Mouse (Mus musculus) cerebellum, adult 11-12 months (tissue): ENCODE measurements around the gene Gpr21.
"Not testable (repeated sequence)": the region's sequence is repeated elsewhere in the genome, so short reads cannot be mapped to it uniquely, and the experiment has no call there.

Experiments
- DNase-seq: peaks from one replicate; pipeline ENCODE4 v3.0.0; 2022

Gene Gpr21

GRCm38 (mm10) chr2:37516030-37516710 lies at the start of gene Gpr21:
TSS of gene Gpr21 (plus strand) at chr2:37516332.
- DNase-seq = peak; percentile 4

DNA sequence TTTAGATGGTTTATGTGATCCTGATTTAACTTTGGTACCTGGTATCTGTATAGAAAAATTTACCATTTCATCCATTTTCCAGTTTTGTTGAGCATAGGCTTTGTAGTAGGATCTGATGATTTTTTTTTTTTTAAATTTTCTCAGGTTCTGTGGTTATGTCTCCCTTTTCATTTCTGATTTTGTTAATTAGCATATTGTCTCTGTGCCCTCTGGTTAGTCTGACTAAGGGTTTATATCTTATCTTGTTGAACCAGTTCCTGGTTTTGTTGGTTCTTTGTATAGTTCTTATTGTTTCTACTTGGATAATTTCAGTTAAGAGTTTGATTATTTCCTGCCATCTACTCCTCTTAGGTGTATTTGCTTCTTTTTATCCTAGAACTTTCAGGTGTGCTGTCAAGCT lies 36.6 kb upstream of the Gpr21 start:
- no peak for DNase-seq

DNA sequence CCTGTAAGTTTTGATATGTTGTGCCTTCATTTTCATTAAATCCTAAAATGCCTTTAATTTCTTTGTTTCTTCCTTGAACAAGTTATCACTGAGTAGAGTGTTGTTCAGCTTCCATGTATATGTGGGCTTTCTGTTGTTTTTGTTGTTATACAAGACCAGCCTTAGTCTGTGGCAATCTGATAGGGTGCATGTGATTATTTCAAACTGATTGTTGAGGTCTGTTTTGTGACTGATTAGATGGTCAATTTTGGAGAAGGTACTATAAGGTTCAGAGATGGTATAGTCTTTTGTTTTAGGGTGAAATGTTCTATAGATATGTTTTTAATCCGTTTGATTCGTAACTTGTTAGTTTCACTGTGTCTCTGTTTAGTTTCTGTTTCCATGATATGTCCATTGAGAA lies 36.1 kb upstream of the Gpr21 start:
- DNase-seq = no peak

DNA sequence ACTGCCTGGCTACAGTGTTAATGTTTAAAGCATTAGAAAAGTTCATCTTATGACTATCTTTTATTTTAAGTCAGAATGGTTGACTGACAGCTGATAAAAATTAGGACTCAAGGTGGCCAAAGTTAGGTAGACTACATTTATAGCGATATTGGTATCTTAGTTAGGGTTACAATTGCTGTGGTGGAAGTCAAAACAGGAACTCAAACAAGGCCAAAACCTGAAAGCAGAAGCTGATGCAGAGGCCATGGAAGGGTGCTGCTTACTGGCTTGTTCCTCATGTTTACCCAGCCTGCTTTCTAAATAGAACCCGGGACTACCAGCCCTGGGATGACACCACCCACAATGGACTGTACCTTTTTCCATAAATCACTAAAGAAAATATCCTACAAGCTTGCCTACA lies 32.0 kb upstream of the Gpr21 start:
- DNase-seq = no peak

DNA sequence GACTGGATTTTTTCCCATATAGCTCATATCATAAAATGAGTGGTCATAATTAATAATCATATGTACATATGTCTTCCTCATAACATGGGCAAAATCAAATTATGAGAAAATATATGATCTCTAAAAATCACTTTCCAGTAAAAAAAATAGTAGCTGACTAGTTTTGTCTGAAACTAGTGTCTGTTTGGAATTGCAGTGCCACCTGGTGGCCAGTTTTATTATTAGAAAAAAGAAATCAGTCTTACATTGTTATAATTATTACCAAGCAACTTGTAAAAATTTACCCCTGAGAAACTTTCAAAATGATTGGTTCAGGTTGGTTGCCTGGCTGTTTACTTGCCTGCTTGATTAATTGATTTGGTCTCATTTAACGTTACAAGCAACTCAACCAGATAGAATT lies 30.8 kb upstream of the Gpr21 start:
- DNase-seq = no peak

GRCm38 (mm10) chr2:37486408-37486807 lies 29.7 kb upstream of the Gpr21 start:
- no peak for DNase-seq

DNA sequence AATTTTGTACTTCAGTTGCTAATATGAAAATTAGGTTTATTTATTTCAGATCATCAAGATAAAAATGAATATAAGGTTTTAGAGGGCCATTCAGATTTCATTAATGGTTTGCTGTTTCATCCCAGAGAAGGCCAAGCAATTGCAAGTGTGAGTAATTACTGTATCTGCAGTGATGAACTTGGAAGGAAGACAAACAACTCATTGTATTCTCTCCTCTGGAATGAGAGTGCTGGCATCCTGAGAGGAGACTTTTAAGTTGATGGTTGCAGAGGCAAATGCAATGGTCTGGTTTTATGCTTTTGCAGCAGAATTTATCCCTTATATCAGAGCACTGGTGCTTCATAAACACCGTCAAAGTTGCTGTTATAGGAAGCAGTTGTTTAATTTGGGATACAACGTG lies 27.2 kb upstream of the Gpr21 start:
- no peak for DNase-seq

- DNase-seq = no peak
These were observed 18.8 kb upstream of the Gpr21 start for GRCm38 (mm10) chr2:37497321-37497720.

- not testable (repeated sequence) for DNase-seq
These were observed 10.3 kb upstream of the Gpr21 start for GRCm38 (mm10) chr2:37505856-37506255.

DNA sequence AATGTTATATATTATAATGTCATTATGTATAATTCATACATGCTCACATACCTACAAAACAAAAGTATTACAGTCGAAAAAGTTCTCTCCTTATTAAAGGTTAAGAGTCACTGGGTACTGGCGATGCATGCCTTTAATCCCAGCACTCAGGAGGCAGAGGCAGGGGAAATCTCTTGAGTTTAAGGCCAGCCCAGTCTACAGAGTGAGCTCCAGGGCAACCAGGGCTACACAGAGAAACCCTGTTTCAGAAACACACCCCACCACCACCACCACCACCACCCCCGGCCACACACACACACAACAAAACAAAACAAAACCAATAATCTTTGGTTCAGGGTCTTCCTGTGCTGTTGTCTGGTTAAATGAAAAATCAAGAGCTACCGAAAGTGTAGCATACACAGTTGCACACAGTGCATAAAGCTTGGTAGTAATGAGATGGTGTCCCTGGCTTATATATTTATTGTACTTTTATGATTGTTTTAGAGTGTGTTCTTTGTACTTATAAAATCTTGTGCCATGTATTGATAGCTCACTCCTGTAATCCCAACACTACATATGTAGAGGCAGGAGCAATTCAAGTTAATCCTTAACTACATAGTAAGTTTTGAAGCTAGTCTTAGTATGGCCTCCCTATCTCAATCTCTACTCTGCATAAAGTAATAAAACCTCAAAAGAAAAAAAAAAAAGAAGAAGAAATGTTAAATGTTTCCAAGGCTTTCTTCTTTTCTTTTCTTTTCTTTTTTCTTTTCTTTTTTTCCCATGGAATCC lies 4.8 kb upstream of the Gpr21 start:
- DNase-seq = no peak

- peak; percentile 75 for DNase-seq
These were observed 860 bp downstream of the Gpr21 start for GRCm38 (mm10) chr2:37516922-37517462.

GRCm38 (mm10) chr2:37518561-37519285 lies 2.6 kb downstream of the Gpr21 start:
- DNase-seq = no peak

DNA sequence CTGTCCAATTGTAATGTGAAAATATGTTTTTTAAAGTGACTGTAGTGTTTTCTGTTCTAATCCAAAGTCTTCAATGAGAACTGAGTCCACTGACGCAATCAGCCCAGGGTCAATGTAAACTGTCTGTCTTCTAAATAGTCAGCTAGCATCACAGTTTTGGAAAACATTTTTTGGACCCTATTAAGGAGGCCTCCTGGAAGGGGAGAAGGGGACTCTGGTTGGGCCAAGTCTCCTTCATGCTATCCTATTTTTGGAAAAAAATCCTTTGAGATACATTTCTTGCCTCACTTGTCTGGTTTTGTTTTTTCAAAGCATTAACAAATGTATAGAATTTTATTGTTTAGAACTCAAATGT lies 3.1 kb downstream of the Gpr21 start:
- no peak for DNase-seq

- DNase-seq = no peak
These were observed 11.5 kb downstream of the Gpr21 start for GRCm38 (mm10) chr2:37527587-37527986.

DNA sequence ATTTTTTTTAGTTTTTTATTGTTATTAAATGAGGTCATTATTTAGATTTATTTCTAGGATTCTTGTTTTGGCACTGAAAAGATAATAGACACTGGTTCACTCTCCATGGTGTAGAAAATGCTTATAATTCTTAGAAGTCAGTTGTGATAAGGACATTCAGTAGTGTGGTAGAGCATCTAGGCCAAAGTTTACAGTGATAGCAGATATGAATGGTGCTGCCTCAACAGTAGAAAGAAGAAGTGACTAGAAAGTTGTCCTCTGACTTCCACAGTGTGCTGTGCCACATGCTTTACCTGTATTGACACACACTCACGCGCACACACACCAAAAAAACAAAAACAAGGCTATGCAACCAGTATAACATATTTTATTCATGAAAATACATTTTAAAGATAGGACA lies 13.3 kb downstream of the Gpr21 start:
- no peak for DNase-seq

GRCm38 (mm10) chr2:37530766-37531165 lies 14.6 kb downstream of the Gpr21 start:
- DNase-seq = no peak

DNA sequence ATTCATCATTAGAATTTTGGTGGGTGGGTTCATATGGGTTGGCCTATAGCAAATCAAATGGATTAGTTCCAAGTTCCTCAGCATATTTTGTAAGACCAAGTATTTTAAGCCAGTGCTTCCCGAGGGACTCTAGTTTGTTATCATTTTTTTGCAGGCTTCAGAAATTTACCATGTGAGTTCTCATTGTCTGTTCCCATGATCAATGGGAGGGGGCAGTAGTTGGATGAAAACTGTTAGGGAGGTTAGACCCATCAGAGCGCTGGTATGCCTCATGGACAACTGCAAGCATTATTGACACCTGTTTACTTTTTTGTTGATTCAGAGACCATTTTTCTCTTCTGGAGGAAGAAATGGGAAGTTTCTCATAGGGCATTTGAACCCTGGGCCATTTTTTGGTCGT lies 15.5 kb downstream of the Gpr21 start:
- DNase-seq = no peak

DNA sequence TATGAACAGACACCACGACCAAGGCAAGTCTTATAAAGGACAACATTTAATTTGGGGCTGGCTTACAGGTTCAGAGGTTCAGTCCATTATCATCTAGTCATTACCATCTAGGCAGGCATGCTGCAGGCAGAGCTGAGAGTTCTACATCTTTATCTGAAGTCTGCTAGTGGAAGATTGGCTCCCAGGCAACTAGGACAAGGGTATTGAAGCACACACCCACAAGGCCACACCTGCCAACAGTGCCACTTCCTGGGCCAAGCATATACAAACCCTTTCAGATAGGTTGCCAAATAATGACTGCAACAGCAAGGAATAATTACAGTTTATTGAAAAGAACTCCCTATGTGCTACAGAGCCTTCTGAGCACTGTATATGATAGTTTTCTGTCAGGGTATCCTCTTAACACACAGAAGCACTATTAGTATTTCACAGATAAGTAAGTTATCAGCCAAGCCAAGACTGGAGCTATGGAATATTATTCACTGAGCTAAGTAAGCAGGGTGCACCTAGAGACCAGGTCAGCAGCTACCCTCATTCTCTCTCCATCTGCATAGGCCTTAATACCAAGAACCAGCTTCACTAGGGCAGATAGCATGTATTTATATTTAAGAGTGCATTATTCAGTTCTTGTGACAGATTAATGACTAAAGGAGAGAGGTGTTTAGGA lies 33.3 kb downstream of the Gpr21 start:
- DNase-seq = peak; percentile 42

- no peak for DNase-seq
These were observed 40.2 kb downstream of the Gpr21 start for GRCm38 (mm10) chr2:37556366-37556765.

GRCm38 (mm10) chr2:37565579-37565978 lies 49.4 kb downstream of the Gpr21 start:
- DNase-seq = no peak

GRCm38 (mm10) chr2:37566035-37566434 lies 49.9 kb downstream of the Gpr21 start:
- no peak for DNase-seq

GRCm38 (mm10) chr2:37569888-37570287 lies 53.8 kb downstream of the Gpr21 start:
- no peak for DNase-seq
